Mouse (Mus musculus) lung, embryonic 16.5 days (tissue): ENCODE results near the gene Gprasp2. TPM values are rescaled to one million over a fixed set of nuclear protein-coding genes. Genes with fewer than 3 reads are reported as not detected.
"Not testable (repeated sequence)": the region's sequence is repeated elsewhere in the genome, so short reads cannot be mapped to it uniquely, and the experiment has no call there.

ENCODE experiments used
- ATAC-seq: fragments of 200-750 bp; cut with Nextera tagmentation; 2 replicates; pipeline ENCODE4 v1.8.0; 2017; ENCODE audit warnings: low read depth, mild to moderate bottlenecking, moderate library complexity
- H3K27ac ChIP-seq: fragments of 300-500 bp; sonication (generic); 2 replicates; pipeline ENCODE4 v1.5.1; 2014; ENCODE audit warnings: mild to moderate bottlenecking, control low read depth, low read length
- H3K27me3 ChIP-seq: fragments of 300-500 bp; sonication (generic); 2 replicates; pipeline ENCODE4 v1.6.1; 2014; ENCODE audit warnings: low read depth, low read length, mixed read lengths; ENCODE audit not compliant: control insufficient read depth, insufficient read depth
- H3K36me3 ChIP-seq: fragments of 300-500 bp; sonication (generic); 2 replicates; pipeline ENCODE4 v1.6.1; 2014; ENCODE audit warnings: low read length; ENCODE audit not compliant: control insufficient read depth, insufficient read depth
- H3K4me1 ChIP-seq: fragments of 300-500 bp; sonication (generic); replicated peaks from 2 replicates; pipeline ENCODE4 v1.6.1; 2014; ENCODE audit warnings: low read length, mixed read lengths; ENCODE audit not compliant: control insufficient read depth, insufficient read depth
- H3K4me2 ChIP-seq: fragments of 300-500 bp; sonication (generic); 2 replicates; pipeline ENCODE4 v1.6.1; 2014; ENCODE audit warnings: low read depth, low read length, control low read depth
- H3K4me3 ChIP-seq: fragments of 300-500 bp; sonication (generic); 2 replicates; pipeline ENCODE4 v1.5.1; 2014; ENCODE audit warnings: mild to moderate bottlenecking, low read length, control low read depth
- H3K9ac ChIP-seq: fragments of 300-500 bp; sonication (generic); 2 replicates; pipeline ENCODE4 v1.6.1; 2014; ENCODE audit warnings: low read length, control low read depth
- H3K9me3 ChIP-seq: fragments of 300-500 bp; sonication (generic); 2 replicates; pipeline ENCODE4 v1.6.1; 2016; ENCODE audit warnings: low read length; ENCODE audit not compliant: control insufficient read depth
- WGBS: fragments of 180-500 bp; shearing (Covaris S2); extraction: QIAGEN DNeasy Blood & Tissue Kit; methylation state at CpG from one replicate; pipeline ENCODE4 v1.1.7; 2014; 5-methylcytosine and 5-hydroxymethylcytosine counted together
- polyA plus RNA-seq: library from polyadenylated mRNA; unstranded; fragments of >200 nt; fragmentation: Nextera tagmentation; extraction: Ambion mirVana; gene quantifications from 2 replicates; pipeline ENCODE4 v1.2.1, GENCODE M21; 2015

The Gprasp2 gene
- polyA plus RNA-seq: 18.0 and 19.1 TPM in 2 replicates

- H3K27me3 ChIP-seq, H3K36me3 ChIP-seq, H3K9me3 ChIP-seq, H3K27ac ChIP-seq, H3K4me1 ChIP-seq: not testable (repeated sequence)
- ATAC-seq: peak; percentile 88
- peak within 1 kb of the TSS; percentile 51 for H3K4me3 ChIP-seq
- peak within 1 kb of the TSS; percentile 72 for H3K4me2 ChIP-seq
- 22% methylated on average over 24 of the region's 32 CpGs for WGBS
- H3K9ac ChIP-seq: peak within 1 kb of the TSS; percentile 47
These were observed at the start of gene Gprasp2 for GRCm38 (mm10) chrX:135838521-135839360. Gene Gprasp2 (plus strand): TSS chrX:135839034.

- Histone ChIP-seq H3K4me1 (no peaks in the 10 kb centered on the region), H3K9me3 (no peaks in the 10 kb centered on the region), H3K36me3 (no peaks in the 10 kb centered on the region), H3K9ac (no peak overlapping the region), H3K4me3 (no peak overlapping the region), H3K27ac (no peak overlapping the region), H3K4me2 (no peak overlapping the region), H3K27me3 (no peaks in the 10 kb centered on the region)
- no peak for ATAC-seq
These were observed 47.3 kb upstream of the Gprasp2 start for GRCm38 (mm10) chrX:135791536-135791935.

DNA sequence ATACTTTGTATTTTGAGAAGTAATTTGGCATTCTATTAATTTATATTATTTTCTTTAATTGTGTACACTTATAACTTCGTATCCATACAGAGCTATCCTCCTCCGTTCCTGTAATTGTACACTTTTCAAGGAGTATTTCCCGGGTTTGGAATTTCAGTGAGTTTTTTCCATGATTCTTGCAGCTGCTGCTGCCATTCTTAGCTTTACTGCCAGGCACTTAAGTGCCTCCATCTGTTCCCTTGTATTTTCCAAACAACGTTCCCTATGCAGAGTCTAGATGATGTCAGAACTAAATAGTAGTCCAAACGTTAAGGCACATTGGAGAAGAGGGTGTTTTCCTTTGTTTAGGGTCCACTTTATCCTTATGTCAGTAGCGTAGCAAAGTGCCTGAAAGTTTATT is 46.5 kb upstream of the Gprasp2 start:
- H3K36me3 ChIP-seq: no peaks in the 10 kb centered on the region
- H3K9ac ChIP-seq: no peak overlapping the region
- no peak overlapping the region for H3K4me3 ChIP-seq
- H3K27me3 ChIP-seq: no peaks in the 10 kb centered on the region
- no peaks in the 10 kb centered on the region for H3K9me3 ChIP-seq
- ATAC-seq: no peak
- H3K27ac ChIP-seq: no peak overlapping the region
- H3K4me2 ChIP-seq: no peak overlapping the region
- 65% methylated on average over 6 of the region's 6 CpGs for WGBS
- H3K4me1 ChIP-seq: no peaks in the 10 kb centered on the region

DNA sequence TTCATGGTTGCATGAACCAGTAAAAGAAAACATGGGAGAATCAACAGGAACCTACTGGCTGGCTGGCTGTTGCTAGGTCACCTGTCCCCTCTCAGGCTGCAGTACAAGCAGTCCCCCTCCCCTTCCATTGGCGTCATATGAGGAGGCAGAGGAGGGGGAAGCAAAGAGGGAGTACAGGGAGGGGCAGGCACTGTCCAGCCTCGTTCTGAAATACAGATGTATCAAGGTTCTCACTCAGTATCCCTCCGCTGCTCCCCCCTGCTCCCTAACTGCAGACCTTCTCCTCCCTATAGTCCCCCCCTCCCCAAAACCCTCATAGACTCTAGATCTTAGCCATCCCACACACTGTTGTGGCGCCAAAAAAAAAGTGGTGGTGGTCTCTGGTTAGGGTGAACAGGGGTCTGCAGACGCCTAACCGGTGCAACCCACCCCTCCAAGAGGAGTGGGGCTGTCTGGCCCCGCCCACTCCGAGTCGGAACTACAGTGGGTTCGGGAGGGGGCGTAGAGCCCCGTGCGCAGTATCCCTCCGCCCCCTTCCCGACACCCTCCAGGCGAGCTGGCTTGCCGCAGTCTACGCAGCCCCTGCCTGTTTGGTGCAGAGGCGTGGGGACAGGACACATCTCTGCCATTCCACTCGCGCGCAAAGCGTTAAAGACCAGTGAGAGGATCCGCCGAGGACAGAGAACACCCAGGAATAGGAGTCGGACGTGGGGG is 43.1 kb upstream of the Gprasp2 start:
- H3K27ac ChIP-seq, H3K36me3 ChIP-seq, H3K9me3 ChIP-seq, H3K27me3 ChIP-seq, H3K4me1 ChIP-seq: not testable (repeated sequence)
- ATAC-seq: peak; percentile 95
- Histone ChIP-seq H3K9ac (peak overlapping the region; percentile 55), H3K4me3 (peak overlapping the region; percentile 62), H3K4me2 (peak overlapping the region; percentile 63)
- 18% methylated on average over 25 of the region's 27 CpGs for WGBS

GRCm38 (mm10) chrX:135796305-135797211 is 42.3 kb upstream of the Gprasp2 start:
- not testable (repeated sequence) for H3K4me1 ChIP-seq, H3K27me3 ChIP-seq, H3K9me3 ChIP-seq, H3K36me3 ChIP-seq, H3K27ac ChIP-seq
- Histone ChIP-seq H3K4me2 (peak overlapping the region; percentile 63), H3K9ac (peak overlapping the region; percentile 55), H3K4me3 (peak overlapping the region; percentile 62)
- ATAC-seq: peak; percentile 77
- WGBS: 12% methylated on average over 21 of the region's 26 CpGs

GRCm38 (mm10) chrX:135797212-135797644 is 41.6 kb upstream of the Gprasp2 start, which contains the start of gene Bhlhb9:
Gene Bhlhb9 (plus strand): TSS chrX:135797594.
- not testable (repeated sequence) for H3K27me3 ChIP-seq, H3K9me3 ChIP-seq, H3K27ac ChIP-seq, H3K36me3 ChIP-seq, ATAC-seq, H3K4me1 ChIP-seq
- peak within 1 kb of the TSS; percentile 62 for H3K4me3 ChIP-seq
- 14% methylated on average over 3 of the region's 5 CpGs for WGBS
- peak within 1 kb of the TSS; percentile 55 for H3K9ac ChIP-seq
- H3K4me2 ChIP-seq: peak within 1 kb of the TSS; percentile 63

DNA sequence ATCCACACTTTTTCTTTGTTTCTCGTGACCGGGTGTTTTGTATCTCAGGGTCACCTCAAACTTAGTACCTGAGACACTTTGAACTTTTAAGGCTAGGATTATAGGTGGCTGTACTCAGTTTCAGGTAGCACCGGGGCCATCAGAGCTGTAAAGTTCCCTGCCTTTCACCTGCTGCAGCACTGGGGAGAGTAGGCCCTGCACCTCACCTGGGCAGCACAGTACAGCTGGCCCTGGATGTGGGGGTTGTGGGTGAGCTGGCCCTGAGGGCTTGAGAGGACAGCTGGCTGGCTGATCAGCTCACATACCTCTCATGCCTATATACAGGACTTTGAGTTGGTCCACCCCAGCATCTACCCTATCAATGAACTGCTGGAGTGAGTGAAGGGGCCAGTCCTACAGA is 34.7 kb upstream of the Gprasp2 start:
- Histone ChIP-seq H3K4me1 (no peaks in the 10 kb centered on the region), H3K4me2 (no peak overlapping the region), H3K27me3 (no peaks in the 10 kb centered on the region; the same call in 1 of the 2 replicates), H3K9ac (no peak overlapping the region), H3K9me3 (no peaks in the 10 kb centered on the region), H3K4me3 (no peak overlapping the region), H3K36me3 (peaks cover 3% of the 10 kb centered on the region; the same call in 1 of the 2 replicates), H3K27ac (no peak overlapping the region)
- 81% methylated on average over 3 of the region's 3 CpGs for WGBS
- no peak for ATAC-seq

GRCm38 (mm10) chrX:135805780-135806179 is 33.1 kb upstream of the Gprasp2 start:
- no peak overlapping the region for H3K4me3 ChIP-seq
- H3K4me1 ChIP-seq: no peaks in the 10 kb centered on the region
- no peaks in the 10 kb centered on the region; the same call in 1 of the 2 replicates for H3K27me3 ChIP-seq
- no peak for ATAC-seq
- no peak overlapping the region for H3K4me2 ChIP-seq
- H3K9ac ChIP-seq: no peak overlapping the region
- 18% methylated on average over 1 of the region's 1 CpGs for WGBS
- no peaks in the 10 kb centered on the region for H3K36me3 ChIP-seq
- H3K9me3 ChIP-seq: no peaks in the 10 kb centered on the region
- H3K27ac ChIP-seq: no peak overlapping the region
